Mouse (Mus musculus): ENCODE measurements at regions not wholly inside any gene's neighbourhood (a gene's known extent, or its start where the extent isn't known, plus 50 kb on each side); places are given as distances from the start of the nearest gene placed in this dataset.
"Not testable (repeated sequence)": the region's sequence is repeated elsewhere in the genome, so short reads cannot be mapped to it uniquely, and the experiment has no call there.

GRCm38 (mm10) chr17:83049972-83050535, 165.0 kb upstream of the Pkdcc start:
- no peak for DNase-seq

- no peak for DNase-seq
Measured at GRCm38 (mm10) chr17:83050591-83051197, 164.4 kb upstream of the Pkdcc start.

GRCm38 (mm10) chr17:83052613-83053140, 162.4 kb upstream of the Pkdcc start:
- no peak for DNase-seq

DNA sequence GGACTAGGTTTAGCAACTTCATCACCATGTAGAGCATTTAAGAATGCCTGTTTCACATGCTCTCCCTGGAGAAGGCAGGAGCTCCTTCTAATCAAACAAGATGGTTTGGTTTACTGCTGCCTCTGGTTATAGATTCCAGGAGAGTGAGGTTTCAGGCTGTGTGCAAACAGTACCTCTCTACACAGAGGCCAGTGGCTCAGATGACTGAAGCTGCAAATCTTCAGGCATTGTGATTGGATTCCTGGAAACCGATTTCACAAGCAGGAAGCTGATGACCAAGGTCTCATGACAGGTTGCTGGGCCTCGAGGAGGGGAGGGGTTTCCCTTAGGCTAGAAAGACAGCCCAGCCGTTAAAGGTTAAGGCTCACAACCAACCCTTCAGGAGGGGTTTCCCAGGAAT, 157.3 kb upstream of the Pkdcc start:
- no peak for DNase-seq

GRCm38 (mm10) chr17:83061843-83062242, 153.2 kb upstream of the Pkdcc start:
- DNase-seq: no peak

GRCm38 (mm10) chr17:83063848-83064247, 151.2 kb upstream of the Pkdcc start:
- DNase-seq: no peak

DNA sequence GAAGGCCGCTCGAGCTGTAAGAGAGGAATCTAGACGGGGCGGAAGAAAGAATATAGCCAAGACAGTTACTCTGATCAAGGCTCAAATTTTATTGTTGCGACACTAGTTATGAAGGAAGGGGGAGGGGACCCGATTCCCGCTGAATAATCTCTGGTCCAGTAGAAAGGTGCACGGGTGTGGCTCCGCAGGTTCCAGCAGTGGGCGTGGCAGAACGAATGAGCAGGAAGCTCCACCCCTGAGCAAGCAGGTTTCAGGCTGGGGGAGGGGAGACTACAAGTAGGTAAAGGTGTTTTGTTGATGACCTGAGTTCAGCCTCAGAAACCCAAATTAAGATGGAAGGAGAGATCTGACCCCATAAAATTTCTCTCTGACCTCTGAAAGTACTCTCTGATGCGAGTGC, 150.7 kb upstream of the Pkdcc start:
- not testable (repeated sequence) for DNase-seq

GRCm38 (mm10) chr17:83069246-83069645, 145.8 kb upstream of the Pkdcc start:
- no peak for DNase-seq

DNA sequence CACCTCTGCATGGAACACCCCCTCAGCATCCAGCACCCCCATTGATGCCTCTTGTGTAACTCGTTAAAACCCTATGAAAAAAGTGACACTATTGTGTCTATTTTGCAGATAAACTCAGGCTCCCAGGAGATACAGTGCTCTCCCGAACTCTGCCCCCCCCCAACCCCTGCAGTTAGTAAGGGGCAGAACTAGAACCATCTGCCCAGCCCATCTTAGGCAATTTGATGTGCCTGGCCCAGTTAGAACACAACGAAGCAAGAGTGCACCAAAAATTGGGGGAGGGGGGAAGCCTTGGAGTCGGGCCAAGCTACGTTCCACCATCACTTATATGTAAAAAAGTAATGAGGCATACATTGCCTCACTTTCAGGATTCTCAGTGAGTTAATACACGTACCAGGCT, 143.3 kb upstream of the Pkdcc start:
- DNase-seq: no peak

DNA sequence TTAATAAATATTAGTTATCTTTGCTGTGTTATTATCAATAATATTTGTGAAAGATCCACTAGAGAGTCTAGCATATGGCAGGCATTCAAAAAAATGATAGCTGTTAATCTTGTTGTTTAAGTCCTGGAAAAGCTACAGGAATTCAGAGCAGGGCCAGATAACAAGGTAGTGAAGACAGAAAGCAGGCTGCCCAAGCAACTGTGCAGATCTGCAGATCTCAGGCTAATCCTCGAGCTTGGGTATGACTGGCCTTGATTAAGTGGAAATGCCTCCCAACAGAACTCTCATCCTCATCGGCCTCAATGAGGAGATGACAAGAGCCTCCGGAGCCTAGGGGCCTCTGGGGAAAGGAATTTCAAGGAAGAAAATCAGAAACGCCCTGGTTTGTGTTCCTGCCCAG, 142.9 kb upstream of the Pkdcc start:
- no peak for DNase-seq

DNA sequence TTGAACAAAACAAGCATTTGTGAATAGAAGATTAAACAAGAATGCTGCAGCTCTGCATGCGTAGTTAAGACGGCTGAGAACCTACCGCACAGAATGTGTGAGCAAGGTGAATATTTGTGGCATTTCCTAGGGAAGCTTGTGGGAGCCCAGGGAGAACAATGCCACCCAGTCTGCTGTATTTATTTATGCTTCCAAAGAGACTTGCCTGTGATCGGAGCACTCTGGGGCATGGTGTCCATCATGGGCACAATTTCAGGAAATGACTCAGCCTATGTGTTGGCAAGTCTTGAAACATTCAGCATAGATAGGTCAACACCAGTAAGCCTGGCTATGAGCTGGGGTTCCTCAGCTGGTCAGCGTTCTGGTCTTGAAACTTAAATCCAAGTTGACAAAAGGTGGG, 140.2 kb upstream of the Pkdcc start:
- DNase-seq: no peak

DNA sequence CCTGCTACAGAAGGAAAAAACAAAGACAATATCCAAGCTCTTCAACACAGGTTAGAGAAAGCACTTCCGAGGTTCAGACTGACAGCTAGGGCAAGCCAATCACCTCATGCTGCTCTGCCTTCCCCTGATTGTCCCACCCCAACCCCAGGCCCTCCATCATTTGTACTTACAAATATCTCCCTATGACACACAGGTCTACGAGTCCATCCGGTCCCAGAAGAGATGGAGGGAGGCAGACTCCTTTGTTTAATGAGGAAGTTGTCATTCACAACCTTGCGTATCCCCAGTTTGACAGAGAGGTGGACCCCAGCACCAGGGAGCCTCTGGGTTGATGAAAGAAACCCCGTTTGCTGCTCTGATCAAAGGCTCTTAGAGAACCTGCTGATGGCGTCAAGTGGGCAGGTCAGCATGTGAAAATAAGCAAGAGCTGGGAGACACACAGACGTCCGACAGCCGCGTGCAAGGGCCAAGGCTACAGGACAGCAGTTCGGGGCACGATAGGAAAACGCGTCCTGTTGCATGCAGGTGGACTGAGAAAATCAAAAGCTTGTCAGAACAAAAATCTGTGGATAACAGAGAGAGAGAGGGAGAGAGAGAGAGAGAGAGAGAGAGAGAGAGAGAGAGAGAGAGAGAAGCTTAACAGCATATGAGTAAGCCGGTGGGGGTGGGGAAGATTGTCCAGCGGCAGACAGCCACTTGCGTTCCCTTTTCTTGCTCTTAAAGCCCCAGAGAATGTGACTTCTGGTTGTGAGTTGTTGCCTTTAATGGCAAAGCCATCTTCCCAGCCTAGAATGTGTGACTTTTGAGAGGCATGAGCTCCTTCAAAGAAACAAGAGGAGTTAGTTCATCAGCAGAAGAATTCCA, 137.1 kb upstream of the Pkdcc start:
- peak; percentile 65 for DNase-seq

DNA sequence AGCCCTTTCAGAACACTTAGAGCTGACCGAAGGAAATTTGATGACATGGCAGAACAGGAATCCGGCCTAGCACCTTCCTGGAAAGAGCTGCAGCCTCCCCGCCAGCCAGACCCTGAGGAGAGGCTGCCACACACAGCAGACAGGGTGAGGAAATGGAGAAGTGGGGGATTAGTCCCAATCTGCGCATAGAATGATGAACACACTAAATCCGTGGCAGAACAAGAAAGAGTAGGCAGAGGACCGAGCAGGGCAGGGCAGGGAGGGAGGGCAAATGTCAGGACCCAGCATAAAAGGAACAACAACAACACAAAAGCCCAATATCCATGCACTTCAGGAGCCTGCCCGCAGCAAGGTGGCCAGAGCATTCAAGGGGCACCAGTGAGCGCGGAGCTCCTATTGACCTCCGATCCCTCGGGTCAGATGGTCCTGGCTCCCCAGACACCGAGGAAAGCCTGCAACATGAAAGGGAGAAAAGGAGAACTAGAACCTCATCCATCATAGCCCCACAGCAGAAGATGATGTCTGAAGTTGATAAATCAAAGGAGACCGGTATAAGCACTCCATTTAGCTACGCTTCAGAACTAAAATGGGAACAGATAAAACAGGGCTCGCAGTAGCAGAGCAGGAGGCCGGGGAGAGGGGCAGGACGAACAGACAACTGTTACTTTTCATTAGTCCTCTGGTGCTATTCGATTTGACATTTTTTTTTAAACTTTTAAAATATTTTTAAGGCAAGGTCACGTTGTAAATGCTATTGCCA, 136.3 kb upstream of the Pkdcc start:
- peak; percentile 40 for DNase-seq

DNA sequence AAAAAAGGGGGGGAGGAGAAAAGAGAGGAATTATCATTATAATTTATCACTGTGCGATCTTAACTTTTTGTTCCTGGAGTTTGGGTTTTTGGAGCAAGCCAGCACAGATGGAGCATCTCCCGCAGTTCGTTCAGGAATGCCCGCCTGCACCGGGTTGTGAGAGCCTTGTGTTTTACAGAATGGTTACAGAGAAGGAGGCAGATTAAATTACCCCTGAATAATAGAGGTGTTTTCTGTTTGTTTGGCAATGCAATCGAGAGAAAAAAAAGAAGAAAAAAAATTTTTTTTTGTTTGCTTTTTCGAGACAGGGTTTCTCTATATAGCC, 135.8 kb upstream of the Pkdcc start:
- peak; percentile 51 for DNase-seq

- peak; percentile 61 for DNase-seq
Measured at GRCm38 (mm10) chr17:83081729-83082128, 133.4 kb upstream of the Pkdcc start.

DNA sequence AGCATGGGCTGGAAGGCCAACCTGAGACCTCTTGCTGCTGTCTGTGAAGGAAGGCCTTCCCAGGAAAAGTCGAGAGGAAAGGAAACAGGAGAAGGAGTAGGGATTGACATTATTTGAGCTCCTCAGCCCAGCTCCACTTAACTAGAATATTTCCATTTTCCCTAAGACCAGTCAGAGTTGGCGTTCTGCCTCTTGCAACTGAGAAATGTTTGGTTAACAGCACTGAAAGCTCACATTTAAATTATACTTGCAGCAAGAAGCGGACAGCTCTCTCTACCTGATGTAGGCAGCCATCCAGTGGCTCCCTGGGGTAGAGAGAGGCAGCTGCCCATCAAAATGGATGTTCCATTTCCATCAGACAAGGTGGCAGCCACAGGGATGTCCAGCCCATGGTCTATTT, 131.6 kb upstream of the Pkdcc start:
- no peak for DNase-seq

DNA sequence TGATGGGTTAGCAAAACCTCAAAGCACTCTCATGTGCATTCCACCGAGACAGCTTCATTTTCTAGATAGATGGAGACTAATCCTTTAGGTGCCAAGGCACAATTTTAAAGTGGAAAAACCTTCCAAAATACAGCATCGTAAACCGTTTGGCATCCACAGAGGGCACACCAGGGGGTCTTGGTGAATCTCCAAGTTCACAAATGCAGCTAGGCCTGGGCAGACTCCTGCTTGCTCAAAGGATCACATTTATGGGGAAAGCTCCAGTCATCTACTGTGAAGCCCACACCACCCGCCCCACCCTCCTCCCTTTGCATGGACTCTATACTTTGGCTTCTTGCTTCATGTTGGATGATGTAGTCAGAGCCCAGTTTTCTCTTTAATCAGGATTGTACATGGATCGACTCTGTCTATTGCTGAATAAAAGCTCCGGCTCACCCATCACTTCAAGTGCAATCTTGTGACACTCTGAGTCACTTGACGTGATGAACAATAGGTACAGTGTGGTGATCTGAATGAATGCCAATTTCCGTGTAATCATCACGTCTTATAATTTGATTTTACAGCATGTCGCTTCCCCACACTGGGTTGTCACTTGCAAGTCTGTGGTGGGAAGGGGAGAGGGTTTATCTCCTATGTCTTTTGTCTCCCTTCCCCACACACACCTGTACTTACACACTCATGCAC, 129.2 kb upstream of the Pkdcc start:
- DNase-seq: no peak

GRCm38 (mm10) chr17:83086703-83087102, 128.4 kb upstream of the Pkdcc start:
- DNase-seq: no peak

GRCm38 (mm10) chr17:83088471-83088870, 126.6 kb upstream of the Pkdcc start:
- no peak for DNase-seq

DNA sequence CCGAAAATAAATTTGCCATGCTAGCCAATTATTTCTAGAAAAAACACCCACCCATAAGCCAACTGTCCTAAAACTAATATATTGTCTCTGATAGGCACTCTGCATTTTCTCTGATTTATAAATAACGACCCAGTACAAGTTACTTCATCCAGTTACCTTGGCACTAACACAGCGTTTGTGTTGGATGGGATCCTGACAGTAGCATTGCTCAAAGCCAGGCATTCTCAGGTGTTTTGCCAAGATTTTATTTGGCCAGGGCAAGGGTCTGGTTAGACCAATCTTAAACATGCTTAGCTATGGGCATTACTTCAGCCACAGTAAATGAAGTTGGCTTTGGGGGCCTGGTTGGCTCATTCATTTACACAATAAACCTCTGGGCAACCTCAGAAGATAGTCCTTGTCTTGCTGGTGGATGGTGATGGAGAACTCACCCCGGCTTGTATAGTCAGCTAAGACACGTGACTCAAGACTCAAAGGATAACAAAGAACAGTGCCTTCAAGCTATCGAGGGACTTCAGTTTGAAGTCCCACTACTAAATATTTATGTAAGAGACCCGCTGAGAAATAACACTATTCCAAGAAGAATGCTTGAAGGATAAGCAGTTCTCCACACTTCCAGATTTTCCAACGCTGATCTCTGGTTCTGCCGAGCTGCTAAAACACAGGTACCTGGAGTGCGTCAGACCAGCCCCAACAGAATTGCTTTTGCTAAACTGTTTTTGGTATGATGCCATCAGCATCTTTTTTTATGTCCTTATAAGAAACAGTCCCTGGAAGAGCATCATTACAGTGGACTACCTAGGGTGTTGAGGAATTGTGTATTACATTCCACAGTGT, 125.0 kb upstream of the Pkdcc start:
- no peak for DNase-seq

GRCm38 (mm10) chr17:83093862-83094261, 121.2 kb upstream of the Pkdcc start:
- DNase-seq: no peak

- DNase-seq: no peak
Measured at GRCm38 (mm10) chr17:83096451-83096850, 118.6 kb upstream of the Pkdcc start.
